Mouse (Mus musculus): ENCODE results near the gene Slc25a48. TPM values are rescaled to one million over a fixed set of nuclear protein-coding genes. Genes with fewer than 3 reads are reported as not detected.

Slc25a48 gene
- 0.05 TPM in 2 replicates for polyA plus RNA-seq (2014; fragmentation: Nextera tagmentation; extraction: Ambion mirVana)

DNA sequence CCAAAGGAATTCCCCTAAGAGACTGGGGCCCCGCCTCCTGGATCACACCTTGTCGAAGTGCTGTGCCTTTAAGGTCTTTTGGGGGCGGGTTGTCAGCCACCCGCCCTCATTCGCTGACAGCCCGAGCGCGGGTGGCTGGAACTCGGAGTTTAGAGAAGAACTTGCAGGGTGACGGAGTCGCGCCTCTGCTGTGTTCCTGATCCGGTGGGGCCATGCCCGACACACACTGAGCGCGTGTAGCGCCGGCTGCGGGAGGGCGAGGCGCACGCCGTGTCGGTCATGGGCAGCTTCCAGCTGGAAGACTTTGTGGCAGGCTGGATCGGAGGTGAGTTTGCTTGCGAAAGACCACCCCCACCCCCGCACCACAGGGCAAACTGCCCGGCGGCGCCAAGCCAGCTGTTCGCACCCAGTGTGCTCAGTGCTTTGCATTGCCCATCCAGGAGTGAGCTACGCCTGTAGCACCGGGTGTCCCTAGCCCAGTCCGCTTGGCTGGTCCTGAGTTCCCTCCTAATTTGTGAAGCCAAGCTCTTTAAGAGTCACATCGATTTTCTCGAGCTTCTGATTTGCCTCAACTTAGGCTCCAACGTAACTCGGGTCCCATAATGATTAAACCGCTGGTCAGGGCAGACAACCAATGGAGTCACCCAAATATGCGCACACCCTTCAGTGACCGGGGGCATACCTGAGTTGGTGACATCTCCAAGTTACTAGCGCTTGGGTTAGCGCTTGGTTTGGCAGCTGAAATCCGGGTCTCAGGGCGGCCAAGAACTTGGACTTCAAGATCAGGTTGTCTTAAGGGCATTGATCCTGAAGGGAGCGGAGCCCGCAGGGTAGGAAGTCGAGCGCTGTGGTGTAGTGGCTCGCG is at the start of gene Slc25a48:
Slc25a48 (plus strand) TSS at position 145 of the 865 bp plus-strand sequence.
- peaks cover 53% of the 10 kb centered on the region for H3K27me3 ChIP-seq (replicated peaks; ENCODE audit: control insufficient read depth, insufficient read depth, low read length)
- 3% methylated on average over 51 of the region's 51 CpGs for WGBS
- no peak within 1 kb of the TSS for H3K27ac ChIP-seq (ENCODE audit: low read depth)
- peak within 1 kb of the TSS; percentile 34 for H3K4me3 ChIP-seq (ENCODE audit: low read depth, low read length)
- H3K4me1 ChIP-seq (replicated peaks; ENCODE audit: control insufficient read depth, insufficient read depth, low read length): 0 out of 2 replicates have a peak, but pooled peaks cover 3% of the 10 kb centered on the region
- H3K4me2 ChIP-seq (ENCODE audit: low read length): peak within 1 kb of the TSS; percentile 55
- peak; percentile 69 for DNase-seq (ENCODE audit: low spot score)
- H3K36me3 ChIP-seq (ENCODE audit: control insufficient read depth, insufficient read depth, low read length): no peaks in the 10 kb centered on the region
- H3K9me3 ChIP-seq (ENCODE audit: control insufficient read depth, low read length): no peaks in the 10 kb centered on the region
- peak within 1 kb of the TSS; percentile 1; the same call in 1 of the 2 replicates for H3K9ac ChIP-seq (ENCODE audit: low read length)
- peak; percentile 58; the same call in 1 of the 2 replicates for ATAC-seq (replicated peaks; ENCODE audit: low FRiP score, low TSS enrichment, low read depth)

DNA sequence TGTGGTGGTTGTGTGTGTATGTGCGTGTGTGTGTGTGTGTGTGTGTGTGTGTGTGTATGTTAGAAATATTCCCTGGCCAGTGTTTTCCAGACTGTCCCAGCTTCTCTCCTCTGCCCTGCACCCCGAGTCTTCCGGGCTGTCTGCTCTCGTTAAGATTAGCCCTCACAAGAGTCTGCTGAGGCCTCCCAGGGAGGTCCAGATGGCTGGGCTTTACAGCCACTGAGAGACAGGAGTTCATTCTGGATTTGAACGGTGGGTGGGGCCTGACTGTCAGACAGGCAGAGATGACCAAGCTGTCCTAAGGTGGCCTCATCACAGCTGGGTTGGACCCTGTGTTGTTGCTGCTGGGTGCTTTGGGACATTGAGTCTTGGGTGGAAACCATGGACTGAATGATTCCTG is 40.6 kb upstream of the Slc25a48 start:
- Histone ChIP-seq H3K4me1 (replicated peaks; ENCODE audit: control insufficient read depth, insufficient read depth, low read length) (0 out of 2 replicates have a peak, but pooled peaks cover 11% of the 10 kb centered on the region), H3K4me2 (ENCODE audit: low read length) (no peak overlapping the region), H3K4me3 (ENCODE audit: low read depth, low read length) (no peak overlapping the region), H3K36me3 (ENCODE audit: control insufficient read depth, insufficient read depth, low read length) (no peaks in the 10 kb centered on the region), H3K9me3 (ENCODE audit: control insufficient read depth, low read length) (no peaks in the 10 kb centered on the region), H3K27me3 (replicated peaks; ENCODE audit: control insufficient read depth, insufficient read depth, low read length) (no peaks in the 10 kb centered on the region), H3K9ac (ENCODE audit: low read length) (no peak overlapping the region), H3K27ac (ENCODE audit: low read depth) (peak overlapping the region; percentile 29; the same call in 1 of the 2 replicates)
- 32% methylated on average over 5 of the region's 5 CpGs for WGBS
- DNase-seq (ENCODE audit: low spot score): no peak
- 0 out of 2 replicates have a peak, but pooled peaks have one; percentile 43 for ATAC-seq (replicated peaks; ENCODE audit: low FRiP score, low TSS enrichment, low read depth)

DNA sequence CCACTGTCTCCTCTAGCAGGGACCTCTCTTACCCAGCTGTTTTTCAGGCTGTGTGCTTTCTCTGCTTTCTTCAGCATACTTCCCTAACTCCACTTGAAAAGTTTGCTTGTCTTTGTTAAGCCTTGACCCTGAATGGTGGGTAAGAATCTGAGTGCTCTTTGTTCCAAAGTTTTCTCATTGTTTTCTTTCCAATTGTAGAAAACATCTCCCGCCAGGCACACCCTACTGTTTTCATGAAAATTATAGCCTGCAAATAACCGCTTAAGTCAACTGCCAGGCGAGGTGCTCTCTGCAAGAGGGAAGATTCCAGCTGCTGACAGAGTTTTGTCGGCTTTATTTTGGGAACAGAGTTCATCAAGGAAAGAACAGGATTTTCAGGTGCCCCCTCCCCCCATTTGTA is 37.0 kb upstream of the Slc25a48 start:
- H3K36me3 ChIP-seq (ENCODE audit: control insufficient read depth, insufficient read depth, low read length): no peaks in the 10 kb centered on the region
- WGBS: 71% methylated on average over 4 of the region's 4 CpGs
- no peaks in the 10 kb centered on the region for H3K27me3 ChIP-seq (replicated peaks; ENCODE audit: control insufficient read depth, insufficient read depth, low read length)
- no peak overlapping the region for H3K4me3 ChIP-seq (ENCODE audit: low read depth, low read length)
- H3K9ac ChIP-seq (ENCODE audit: low read length): no peak overlapping the region
- H3K9me3 ChIP-seq (ENCODE audit: control insufficient read depth, low read length): no peaks in the 10 kb centered on the region
- DNase-seq (ENCODE audit: low spot score) (no peak), ATAC-seq (replicated peaks; ENCODE audit: low FRiP score, low TSS enrichment, low read depth) (no peak)
- no peak overlapping the region for H3K27ac ChIP-seq (ENCODE audit: low read depth)
- 0 out of 2 replicates have a peak, but pooled peaks cover 11% of the 10 kb centered on the region for H3K4me1 ChIP-seq (replicated peaks; ENCODE audit: control insufficient read depth, insufficient read depth, low read length)
- no peak overlapping the region for H3K4me2 ChIP-seq (ENCODE audit: low read length)

DNA sequence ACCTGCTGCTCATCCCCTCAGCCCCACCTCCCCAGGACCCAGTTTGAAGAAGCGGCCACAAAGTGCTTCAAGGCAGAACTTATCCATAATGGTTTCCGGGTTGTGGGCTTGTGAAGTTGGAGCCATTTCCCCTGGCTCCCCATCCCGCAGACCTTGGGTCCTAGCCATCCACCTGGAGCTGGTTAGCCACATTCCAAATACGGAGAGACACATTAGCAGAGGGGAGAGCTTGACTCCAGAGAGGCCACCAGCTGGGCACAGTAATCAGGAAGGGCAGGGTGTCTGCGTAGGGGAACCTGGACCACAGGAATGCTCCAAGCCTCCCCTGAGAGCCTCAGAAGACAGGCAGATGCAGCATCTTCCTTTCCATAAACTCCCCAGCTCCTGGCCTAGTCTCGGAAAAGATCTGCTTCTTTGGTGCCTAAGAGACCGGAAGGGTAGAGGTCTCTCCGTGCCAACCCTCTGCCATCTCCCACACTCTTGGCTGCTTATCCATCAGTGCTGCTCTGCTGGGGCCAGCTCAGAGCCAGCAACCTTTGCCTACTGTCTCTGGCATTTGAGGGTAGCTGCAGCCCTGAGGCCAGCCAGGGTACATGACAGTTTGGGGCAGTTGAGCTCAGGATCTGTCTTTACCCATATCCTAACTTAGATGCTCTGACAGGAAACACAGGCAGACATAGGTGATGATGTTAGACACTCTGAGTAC is 34.6 kb upstream of the Slc25a48 start:
- H3K27me3 ChIP-seq (replicated peaks; ENCODE audit: control insufficient read depth, insufficient read depth, low read length): no peaks in the 10 kb centered on the region
- H3K9me3 ChIP-seq (ENCODE audit: control insufficient read depth, low read length): no peaks in the 10 kb centered on the region
- H3K4me1 ChIP-seq (replicated peaks; ENCODE audit: control insufficient read depth, insufficient read depth, low read length): no peaks in the 10 kb centered on the region
- H3K4me3 ChIP-seq (ENCODE audit: low read depth, low read length): no peak overlapping the region
- H3K27ac ChIP-seq (ENCODE audit: low read depth): no peak overlapping the region
- no peak for ATAC-seq (replicated peaks; ENCODE audit: low FRiP score, low TSS enrichment, low read depth)
- H3K36me3 ChIP-seq (ENCODE audit: control insufficient read depth, insufficient read depth, low read length): no peaks in the 10 kb centered on the region
- WGBS: 84% methylated on average over 8 of the region's 8 CpGs
- no peak overlapping the region for H3K4me2 ChIP-seq (ENCODE audit: low read length)
- no peak for DNase-seq (ENCODE audit: low spot score)
- no peak overlapping the region for H3K9ac ChIP-seq (ENCODE audit: low read length)

DNA sequence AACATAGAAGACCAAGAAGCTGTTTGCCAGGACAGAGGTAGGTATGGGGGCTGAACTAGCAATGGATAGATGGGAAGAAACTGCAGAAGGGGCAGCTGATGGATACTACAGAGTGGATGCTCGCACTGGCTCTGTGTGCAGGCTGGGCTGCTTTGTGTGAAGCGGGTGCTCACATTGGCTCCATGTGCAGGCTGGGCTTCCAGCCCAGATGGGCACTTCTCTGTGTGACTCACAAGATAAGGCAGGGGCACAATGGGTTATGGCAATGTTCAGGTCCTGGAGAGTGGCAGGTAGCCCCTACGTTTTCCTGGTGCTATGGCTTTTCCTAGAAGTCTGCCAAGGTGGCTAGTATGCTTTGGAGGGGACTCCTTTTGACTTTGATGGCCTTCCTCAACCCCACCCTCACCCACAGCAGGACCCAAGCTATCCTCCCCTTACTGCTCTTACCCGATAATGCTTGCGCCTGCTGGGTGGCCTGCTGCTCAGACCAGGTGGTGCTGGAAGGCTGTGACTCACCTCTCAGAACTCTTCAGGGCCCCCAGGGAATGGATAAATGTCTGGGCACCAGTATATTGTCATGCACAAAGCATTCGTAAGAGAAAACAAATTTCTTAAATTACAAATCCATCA is 33.5 kb upstream of the Slc25a48 start:
- Histone ChIP-seq H3K4me2 (ENCODE audit: low read length) (no peak overlapping the region), H3K4me3 (ENCODE audit: low read depth, low read length) (no peak overlapping the region), H3K9me3 (ENCODE audit: control insufficient read depth, low read length) (no peaks in the 10 kb centered on the region), H3K36me3 (ENCODE audit: control insufficient read depth, insufficient read depth, low read length) (no peaks in the 10 kb centered on the region), H3K27ac (ENCODE audit: low read depth) (no peak overlapping the region), H3K4me1 (replicated peaks; ENCODE audit: control insufficient read depth, insufficient read depth, low read length) (no peaks in the 10 kb centered on the region), H3K27me3 (replicated peaks; ENCODE audit: control insufficient read depth, insufficient read depth, low read length) (no peaks in the 10 kb centered on the region), H3K9ac (ENCODE audit: low read length) (no peak overlapping the region)
- DNase-seq (ENCODE audit: low spot score): no peak
- WGBS: 72% methylated on average over 6 of the region's 6 CpGs
- ATAC-seq (replicated peaks; ENCODE audit: low FRiP score, low TSS enrichment, low read depth): no peak

DNA sequence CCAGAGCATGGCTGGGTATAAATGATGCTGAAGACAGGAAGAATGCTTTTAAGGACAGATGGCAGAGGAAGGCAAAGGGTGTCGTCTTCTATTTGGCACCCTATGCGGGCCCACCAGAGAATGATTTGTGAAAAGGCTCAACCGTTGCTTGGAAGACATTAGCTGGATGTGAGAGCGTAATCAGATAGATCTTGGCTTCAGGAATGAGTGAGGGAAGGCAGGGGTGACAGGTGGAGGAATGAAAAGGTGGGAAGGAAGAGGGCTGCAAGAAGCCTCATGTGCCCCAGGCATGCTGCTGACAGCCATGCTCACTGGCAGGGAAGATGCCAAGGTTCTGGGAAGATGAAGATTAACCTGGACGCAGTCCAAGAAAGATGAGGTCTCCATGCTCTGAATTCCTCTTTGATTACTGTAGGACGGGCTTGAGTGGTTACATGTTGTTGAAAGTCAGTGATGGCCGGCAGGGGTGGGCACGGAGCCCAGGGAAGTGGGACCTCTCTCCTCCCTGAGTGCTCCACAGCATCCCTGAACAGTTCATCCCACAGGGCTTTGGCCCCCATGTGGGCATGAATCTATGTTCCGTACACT is 25.8 kb upstream of the Slc25a48 start:
- no peak for ATAC-seq (replicated peaks; ENCODE audit: low FRiP score, low TSS enrichment, low read depth)
- no peak overlapping the region for H3K4me3 ChIP-seq (ENCODE audit: low read depth, low read length)
- no peaks in the 10 kb centered on the region for H3K36me3 ChIP-seq (ENCODE audit: control insufficient read depth, insufficient read depth, low read length)
- H3K4me1 ChIP-seq (replicated peaks; ENCODE audit: control insufficient read depth, insufficient read depth, low read length): no peaks in the 10 kb centered on the region
- H3K27me3 ChIP-seq (replicated peaks; ENCODE audit: control insufficient read depth, insufficient read depth, low read length): no peaks in the 10 kb centered on the region
- WGBS: 83% methylated on average over 9 of the region's 9 CpGs
- H3K27ac ChIP-seq (ENCODE audit: low read depth): no peak overlapping the region
- peaks cover 2% of the 10 kb centered on the region; the same call in 1 of the 2 replicates for H3K9me3 ChIP-seq (ENCODE audit: control insufficient read depth, low read length)
- H3K9ac ChIP-seq (ENCODE audit: low read length): no peak overlapping the region
- DNase-seq (ENCODE audit: low spot score): no peak
- H3K4me2 ChIP-seq (ENCODE audit: low read length): no peak overlapping the region

DNA sequence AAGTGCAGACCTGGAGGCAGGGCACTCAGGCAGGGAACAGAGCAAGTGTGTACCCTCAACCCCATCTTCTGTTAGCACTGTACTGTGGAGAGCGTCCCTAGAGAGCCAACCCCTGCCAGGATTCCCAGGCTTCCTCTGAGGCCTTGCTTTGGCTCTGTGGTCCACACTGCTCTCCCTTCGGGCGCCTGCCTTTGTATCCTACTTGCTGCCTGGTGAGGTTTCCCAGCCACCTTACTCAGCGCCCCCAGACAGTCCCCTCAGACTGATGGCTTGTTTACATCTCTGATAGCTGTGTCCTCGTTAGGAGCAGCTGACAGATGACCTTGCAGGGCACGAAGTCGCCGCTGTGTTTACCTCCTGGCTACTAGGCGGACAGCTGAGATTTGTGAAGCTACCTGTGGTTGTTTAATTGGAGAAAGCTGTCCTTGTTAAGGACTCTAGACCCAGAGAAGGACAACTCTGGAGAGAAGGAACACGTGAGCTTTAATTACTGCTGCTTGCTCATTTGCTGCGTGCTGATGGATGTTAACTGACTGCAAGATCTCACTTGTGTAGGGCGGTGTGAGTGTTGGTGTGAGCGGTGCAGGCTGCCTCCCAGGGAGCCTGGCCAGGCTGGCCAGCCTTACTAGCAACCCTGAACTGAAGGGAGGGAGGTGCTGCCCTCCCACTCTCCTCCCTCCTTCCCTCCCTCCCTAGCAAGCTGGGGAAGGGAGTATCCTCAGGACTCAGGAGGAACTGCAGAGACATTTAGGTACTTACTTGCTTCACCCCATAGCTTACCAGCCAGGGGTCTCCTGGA is 19.3 kb upstream of the Slc25a48 start:
- H3K4me2 ChIP-seq (ENCODE audit: low read length): no peak overlapping the region
- H3K27me3 ChIP-seq (replicated peaks; ENCODE audit: control insufficient read depth, insufficient read depth, low read length): no peaks in the 10 kb centered on the region
- peaks cover 2% of the 10 kb centered on the region; the same call in 1 of the 2 replicates for H3K9me3 ChIP-seq (ENCODE audit: control insufficient read depth, low read length)
- peaks cover 8% of the 10 kb centered on the region for H3K4me1 ChIP-seq (replicated peaks; ENCODE audit: control insufficient read depth, insufficient read depth, low read length)
- 0 out of 2 replicates have a peak overlapping the region, but pooled peaks have one; percentile 7 for H3K27ac ChIP-seq (ENCODE audit: low read depth)
- 18% methylated on average over 13 of the region's 13 CpGs for WGBS
- ATAC-seq (replicated peaks; ENCODE audit: low FRiP score, low TSS enrichment, low read depth) (no peak), DNase-seq (ENCODE audit: low spot score) (no peak)
- H3K4me3 ChIP-seq (ENCODE audit: low read depth, low read length): no peak overlapping the region
- no peak overlapping the region for H3K9ac ChIP-seq (ENCODE audit: low read length)
- H3K36me3 ChIP-seq (ENCODE audit: control insufficient read depth, insufficient read depth, low read length): no peaks in the 10 kb centered on the region
